Comparison of ENCODE assay signal across 10 mouse cellular contexts in genomic region chr7:44999753-45000152, GRCm38 (mm10). TPM values are rescaled to one million over a fixed set of nuclear protein-coding genes. Genes with fewer than 3 reads are reported as not detected.
DNase-seq lines count a peak whose midpoint lies in the region; ATAC-seq lines count a peak whose summit lies in the region.
"Had no signal": no experiment of that assay in that cellular context is flagged by ENCODE, and none has a peak within 500 bp of the region (broad histone marks: within the 10 kb centered on the region; RNA-seq: fewer than 3 reads in every experiment).

No protein-coding gene starts in this region.

- no peaks in the 10 kb centered on the region for H3K27me3 ChIP-seq in neural tube, embryonic 12.5 days (replicated peaks)
- H3K27me3 ChIP-seq in liver, embryonic 15.5 days = no peaks in the 10 kb centered on the region

- DNase-seq in heart, adult 8-10 months (ENCODE audit: low spot score) = peak; percentile 41
- no peak for DNase-seq in heart, postnatal 25 days (ENCODE audit: low spot score)
- DNase-seq in neural tube, embryonic 10.5 days (ENCODE audit: extremely low spot score, low spot score) = no peak
- no peak for DNase-seq in thymus, postnatal 25 days
- DNase-seq in embryo, embryonic 11 days = no peak
- no peak for DNase-seq in embryo, embryonic 10 days (ENCODE audit: low spot score)
- DNase-seq: left cerebral cortex, postnatal 4 days had no signal

- ATAC-seq in neural tube, embryonic 12.5 days (ENCODE audit: low FRiP score, low read depth) = no peak
- ATAC-seq in liver, embryonic 15.5 days (ENCODE audit: insufficient read depth) = no peak
- ATAC-seq: hindbrain, embryonic 16.5 days had no signal

- no peak overlapping the region for H3K4me3 ChIP-seq in neural tube, embryonic 12.5 days
- H3K4me3 ChIP-seq in liver, embryonic 15.5 days (replicated peaks) = peak overlapping the region; percentile 21; the same call in 1 of the 2 replicates

- H3K4me2 ChIP-seq in neural tube, embryonic 12.5 days (replicated peaks) = peak overlapping the region; percentile 14; the same call in 1 of the 2 replicates
- peak overlapping the region; percentile 92 for H3K4me2 ChIP-seq in liver, embryonic 15.5 days

- no peak overlapping the region for H3K27ac ChIP-seq in neural tube, embryonic 12.5 days
- no peak overlapping the region for H3K27ac ChIP-seq in liver, embryonic 15.5 days (replicated peaks)

- peaks cover 65% of the 10 kb centered on the region for H3K36me3 ChIP-seq in neural tube, embryonic 12.5 days
- peaks cover 64% of the 10 kb centered on the region for H3K36me3 ChIP-seq in liver, embryonic 15.5 days (replicated peaks)

- H3K9ac ChIP-seq in neural tube, embryonic 12.5 days = no peak overlapping the region
- H3K9ac ChIP-seq in liver, embryonic 15.5 days = no peak overlapping the region

- no peaks in the 10 kb centered on the region for H3K9me3 ChIP-seq in neural tube, embryonic 12.5 days
- no peaks in the 10 kb centered on the region for H3K9me3 ChIP-seq in liver, embryonic 15.5 days (replicated peaks)

- H3K4me1 ChIP-seq in neural tube, embryonic 12.5 days = peaks cover 31% of the 10 kb centered on the region
- H3K4me1 ChIP-seq in liver, embryonic 15.5 days (replicated peaks) = peaks cover 43% of the 10 kb centered on the region

- 81% methylated on average over 11 of the region's 11 CpGs for WGBS in neural tube, embryonic 12.5 days
- WGBS in liver, embryonic 15.5 days (ENCODE audit: insufficient replicate concordance) = 77% methylated on average over 11 of the region's 11 CpGs

- intact Hi-C loops in heart, postnatal 25 days (cut with DNase I) = loop anchor here (2.0 kb wide), 1 partner anchor 15 kb away; no protein-coding TSS in a partner anchor

RNA-seq across cellular contexts. Expression of gene Bcl2l12, which starts 1.2 kb away (rescaled TPM):
- 10 to 100 TPM in 3 of 4 experiments, 1 to 10 TPM in 1; 8.6 to 13.5 (median 11.0) TPM for total RNA-seq in heart, adult 8-10 months (2022)
- 10 to 100 TPM; 10.2 to 11.2 TPM for total RNA-seq in heart, postnatal 25 days (2021)
- polyA plus RNA-seq in neural tube, embryonic 12.5 days (2016; fragmentation: Nextera tagmentation; extraction: Ambion mirVana) = 41.1 and 42.9 TPM in 2 replicates
- 12.3 and 13.7 TPM in 2 replicates for polyA plus RNA-seq in liver, embryonic 15.5 days (2015; fragmentation: Nextera tagmentation; extraction: Ambion mirVana)

RNA-seq across cellular contexts. Expression of gene Irf3, which starts 2.3 kb away (rescaled TPM):
- 10 to 100 TPM; 23.2 to 31.9 (median 27.0) TPM for total RNA-seq in heart, adult 8-10 months (2022)
- 10 to 100 TPM; 28.3 to 30.9 TPM for total RNA-seq in heart, postnatal 25 days (2021)
- polyA plus RNA-seq in neural tube, embryonic 12.5 days (2016; fragmentation: Nextera tagmentation; extraction: Ambion mirVana) = 71.0 and 73.4 TPM in 2 replicates
- 39.4 and 47.2 TPM in 2 replicates for polyA plus RNA-seq in liver, embryonic 15.5 days (2015; fragmentation: Nextera tagmentation; extraction: Ambion mirVana)

RNA-seq across cellular contexts. Expression of gene Prmt1, which starts 13.4 kb away (rescaled TPM):
- 100 to 1,000 TPM in 2 of 4 experiments, 10 to 100 TPM in 2; 88.3 to 107 (median 102) TPM for total RNA-seq in heart, adult 8-10 months (2022)
- 100 to 1,000 TPM; 105 to 111 TPM for total RNA-seq in heart, postnatal 25 days (2021)
- polyA plus RNA-seq in neural tube, embryonic 12.5 days (2016; fragmentation: Nextera tagmentation; extraction: Ambion mirVana) = 595 and 646 TPM in 2 replicates
- 111 and 114 TPM in 2 replicates for polyA plus RNA-seq in liver, embryonic 15.5 days (2015; fragmentation: Nextera tagmentation; extraction: Ambion mirVana)

RNA-seq across cellular contexts. Expression of gene Scaf1, which starts 16.4 kb away (rescaled TPM):
- total RNA-seq in heart, adult 8-10 months (2022) = 10 to 100 TPM; 46.8 to 56.2 (median 49.7) TPM
- 10 to 100 TPM; 45.5 to 49.7 TPM for total RNA-seq in heart, postnatal 25 days (2021)
- polyA plus RNA-seq in neural tube, embryonic 12.5 days (2016; fragmentation: Nextera tagmentation; extraction: Ambion mirVana) = 47.2 and 47.3 TPM in 2 replicates
- polyA plus RNA-seq in liver, embryonic 15.5 days (2015; fragmentation: Nextera tagmentation; extraction: Ambion mirVana) = 10.4 and 11.9 TPM in 2 replicates

RNA-seq across cellular contexts. Expression of gene Rras, which starts 18.0 kb away (rescaled TPM):
- 10 to 100 TPM; 40.2 to 49.8 (median 44.1) TPM for total RNA-seq in heart, adult 8-10 months (2022)
- 10 to 100 TPM; 48.9 to 56.6 TPM for total RNA-seq in heart, postnatal 25 days (2021)
- 16.8 and 18.4 TPM in 2 replicates for polyA plus RNA-seq in neural tube, embryonic 12.5 days (2016; fragmentation: Nextera tagmentation; extraction: Ambion mirVana)
- polyA plus RNA-seq in liver, embryonic 15.5 days (2015; fragmentation: Nextera tagmentation; extraction: Ambion mirVana) = 20.8 and 23.6 TPM in 2 replicates
